Mouse (Mus musculus): Measurements from ENCODE around the gene Patz1.

Gene Patz1

GRCm38 (mm10) chr11:3329891-3330451 is 41.3 kb downstream of the Patz1 start, which contains the start of gene Pik3ip1:
TSS of gene Pik3ip1 (plus strand) at chr11:3330401.
- no peak for DNase-seq (ENCODE audit: low spot score in 2 of 2)

DNA sequence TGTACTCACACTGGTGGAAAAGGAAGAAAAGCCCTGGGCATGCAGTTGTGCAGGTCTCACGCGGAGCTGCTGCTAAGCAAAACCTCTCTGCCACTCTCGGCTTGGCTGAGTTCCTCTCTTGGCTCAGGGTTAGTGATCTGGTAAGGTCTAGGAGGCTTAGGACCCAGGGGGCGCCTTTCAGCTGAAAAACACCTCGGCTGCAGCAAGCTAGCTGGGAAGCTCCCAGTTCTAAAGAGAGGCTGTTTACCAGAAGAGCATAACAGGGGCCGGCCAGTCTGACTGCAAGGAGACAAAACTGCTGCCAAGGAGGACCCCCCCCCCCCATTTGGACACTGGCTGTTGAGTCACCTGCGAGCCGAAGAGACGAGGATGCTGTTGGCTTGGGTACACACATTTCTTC is 41.9 kb downstream of the Patz1 start:
- peak; percentile 88 to 90 for DNase-seq (ENCODE audit: low spot score in 2 of 2)

- no peak for DNase-seq (ENCODE audit: low spot score in 2 of 2)
Observed at GRCm38 (mm10) chr11:3330991-3331750, 42.5 kb downstream of the Patz1 start.

DNA sequence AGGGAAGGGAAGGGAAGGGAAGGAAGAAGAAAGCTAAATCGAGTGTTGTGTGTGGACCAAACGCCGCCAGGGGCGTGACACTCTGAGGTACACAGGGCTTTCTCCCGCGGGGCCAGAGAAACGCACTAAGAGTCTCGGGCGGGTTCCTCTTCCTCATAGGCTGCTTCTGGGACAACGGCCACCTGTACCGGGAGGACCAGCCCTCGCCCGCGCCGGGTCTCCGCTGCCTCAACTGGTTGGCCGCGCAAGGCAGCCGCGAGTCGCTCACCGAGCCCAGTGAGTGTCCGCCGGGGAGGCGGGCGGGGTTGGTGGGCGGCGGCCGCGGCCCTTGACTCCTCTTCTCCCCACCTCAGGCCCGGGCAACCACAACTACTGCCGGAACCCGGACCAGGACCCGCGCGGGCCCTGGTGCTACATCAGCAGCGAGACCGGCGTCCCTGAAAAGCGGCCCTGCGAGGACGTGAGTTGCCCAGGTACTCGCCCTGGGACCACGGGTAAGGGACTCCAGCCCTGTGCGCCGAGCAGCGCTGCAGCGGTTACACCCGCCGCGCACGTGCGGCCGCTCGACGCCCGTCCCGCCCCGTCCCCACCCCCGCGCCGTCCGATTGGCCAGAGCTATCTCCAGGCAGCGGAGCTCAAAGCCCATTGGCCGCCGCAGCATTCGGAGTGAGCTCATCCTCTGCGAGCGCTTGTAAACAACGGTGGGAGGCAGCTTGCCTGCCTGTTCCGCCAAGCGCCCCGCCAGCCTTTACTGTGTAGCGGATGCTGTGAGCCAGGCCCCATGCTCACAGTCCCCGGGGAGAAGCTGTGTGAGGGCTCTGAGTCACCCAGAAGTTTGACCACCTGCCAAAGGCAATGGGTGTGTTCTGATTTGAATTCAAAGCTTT is 43.3 kb downstream of the Patz1 start:
- DNase-seq (ENCODE audit: low spot score in 2 of 2) = peak; percentile 96 to 98

- DNase-seq (ENCODE audit: low spot score in 2 of 2) = no peak
Observed at GRCm38 (mm10) chr11:3333111-3333695, 44.5 kb downstream of the Patz1 start.

- no peak for DNase-seq (ENCODE audit: low spot score in 2 of 2)
Observed at GRCm38 (mm10) chr11:3334141-3334710, 45.6 kb downstream of the Patz1 start.

GRCm38 (mm10) chr11:3334711-3335316 is 46.1 kb downstream of the Patz1 start:
- DNase-seq (ENCODE audit: low spot score in 2 of 2) = peak; percentile 36 to 59

DNA sequence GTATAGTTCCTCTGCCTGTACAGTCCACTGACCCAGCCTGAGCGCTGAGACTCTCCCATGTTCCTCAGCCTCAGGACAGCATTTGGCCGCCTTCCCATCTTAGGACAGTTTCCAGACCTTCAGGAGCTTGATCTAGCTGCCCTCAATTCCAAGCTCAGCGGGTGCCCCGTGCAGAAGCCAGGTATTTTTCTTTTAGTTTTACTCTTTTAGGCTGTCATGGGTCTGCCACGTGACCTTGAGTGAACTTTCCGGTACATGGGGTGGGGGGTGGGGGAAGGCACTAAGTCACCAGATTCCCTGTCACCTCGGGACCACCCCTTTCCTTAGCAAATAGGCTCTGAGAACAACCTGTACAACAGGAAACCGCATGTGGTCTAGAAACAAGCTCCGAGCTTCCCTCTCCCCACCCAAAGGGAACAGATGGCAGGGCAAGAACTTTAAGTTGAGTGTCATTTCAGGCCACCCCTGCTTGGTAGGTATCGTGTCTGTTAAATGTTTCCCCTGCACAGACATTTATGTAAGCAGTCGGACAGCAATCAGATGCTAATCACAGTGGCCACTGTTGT is 47.1 kb downstream of the Patz1 start:
- DNase-seq (ENCODE audit: low spot score in 2 of 2) = peak; percentile 82 to 87

GRCm38 (mm10) chr11:3336602-3337001 is 47.9 kb downstream of the Patz1 start:
- DNase-seq (ENCODE audit: low spot score in 2 of 2) = no peak

GRCm38 (mm10) chr11:3337173-3337955 is 48.7 kb downstream of the Patz1 start:
- DNase-seq (ENCODE audit: low spot score in 2 of 2) = no peak

DNA sequence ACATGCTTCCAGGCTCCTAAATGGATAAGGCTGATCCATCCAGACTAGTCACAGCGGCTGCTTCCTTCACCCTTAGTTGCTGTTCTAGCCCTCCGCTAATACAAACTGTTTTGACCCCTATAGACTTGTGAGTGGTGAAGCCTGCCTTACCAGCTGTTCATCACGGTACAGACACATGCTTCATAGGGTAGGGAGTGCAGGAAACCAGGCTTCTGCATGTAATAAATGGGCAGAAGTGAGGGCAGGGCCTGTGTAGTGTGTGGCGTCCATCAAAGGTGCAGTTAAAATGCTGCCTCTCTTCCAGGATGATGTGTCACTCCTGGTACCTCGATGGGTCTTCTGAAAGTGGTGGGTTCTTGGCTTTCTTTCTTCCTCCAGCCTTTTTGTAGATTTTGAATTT is 49.3 kb downstream of the Patz1 start:
- DNase-seq (ENCODE audit: low spot score in 2 of 2) = no peak

GRCm38 (mm10) chr11:3341476-3341875 is 52.8 kb downstream of the Patz1 start:
- DNase-seq (ENCODE audit: low spot score in 2 of 2) = no peak

GRCm38 (mm10) chr11:3344916-3345315 is 56.2 kb downstream of the Patz1 start:
- DNase-seq (ENCODE audit: low spot score in 2 of 2) = no peak

DNA sequence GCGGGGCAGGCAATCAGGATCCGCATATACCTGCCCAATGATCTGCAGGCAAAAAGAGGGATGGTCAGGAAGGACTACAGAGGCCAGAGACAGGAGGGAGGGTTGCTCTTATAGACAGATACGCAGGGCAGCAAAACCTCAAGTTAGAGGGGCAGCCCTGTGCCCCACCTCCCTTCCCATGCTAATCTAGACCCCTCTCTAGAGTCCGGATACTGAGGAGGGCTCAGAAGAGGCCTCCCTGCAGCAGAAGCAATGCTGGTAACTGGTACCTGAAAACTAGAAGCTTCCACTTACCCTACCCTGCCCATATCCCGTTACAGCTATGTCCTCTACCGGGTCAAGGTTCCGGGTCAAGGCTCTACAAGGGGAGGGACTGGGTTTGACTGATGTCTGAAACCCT is 57.7 kb downstream of the Patz1 start:
- DNase-seq (ENCODE audit: low spot score in 2 of 2) = no peak

DNA sequence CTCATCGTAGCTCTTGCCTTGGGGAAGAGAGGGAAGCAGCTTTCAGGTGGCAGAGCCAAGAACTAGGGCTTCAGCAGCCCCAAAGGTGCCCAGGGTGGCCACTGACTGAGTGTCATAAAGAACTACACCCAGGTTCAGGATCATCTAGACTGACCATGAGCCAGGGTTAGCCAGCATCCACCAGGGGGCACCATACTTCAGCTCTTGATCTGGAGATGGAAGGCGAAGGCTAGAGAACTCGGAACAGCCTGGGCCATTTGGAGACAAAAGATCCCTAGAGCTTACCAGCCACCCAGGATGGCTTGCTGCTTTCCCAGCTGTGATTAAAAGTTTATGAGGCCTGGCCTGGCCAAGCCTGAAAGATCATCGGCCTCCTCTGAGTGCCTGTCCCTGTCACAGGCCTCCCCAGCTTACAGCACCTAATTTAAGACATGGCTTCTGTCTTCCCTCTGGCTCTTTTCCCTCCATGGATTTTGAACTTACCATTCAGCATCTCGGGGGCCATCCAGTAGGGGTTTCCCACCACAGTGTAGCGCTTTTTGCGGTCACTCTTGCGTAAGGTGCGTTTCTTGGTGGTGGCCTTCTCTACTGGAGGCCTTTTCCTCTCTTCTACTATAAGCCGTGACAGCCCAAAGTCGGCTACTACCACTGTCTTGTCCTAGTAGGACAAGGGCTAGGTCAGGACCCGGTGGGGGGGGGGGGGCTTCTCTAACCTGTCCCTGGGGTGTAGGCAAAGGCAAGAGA is 58.6 kb downstream of the Patz1 start:
- peak; percentile 75 to 77 for DNase-seq (ENCODE audit: low spot score in 2 of 2)

DNA sequence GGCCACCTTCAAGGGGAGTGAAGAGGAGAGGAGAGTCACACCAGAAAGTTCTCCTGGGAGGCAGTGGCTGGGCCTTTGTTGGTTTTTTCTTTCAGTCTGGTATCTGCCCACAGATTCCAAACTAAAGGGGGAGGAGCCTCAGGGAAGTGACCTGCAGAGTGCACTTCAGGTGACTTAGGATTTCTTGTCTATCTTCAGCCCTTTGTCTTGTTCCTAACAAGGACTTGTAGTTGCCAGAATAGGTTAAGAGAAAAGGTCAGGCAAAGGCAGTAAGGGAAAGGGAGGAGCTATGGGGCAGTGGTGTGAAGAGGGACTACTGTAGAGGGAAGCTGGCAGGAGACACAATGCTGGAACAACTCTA is 59.1 kb downstream of the Patz1 start:
- DNase-seq (ENCODE audit: low spot score in 2 of 2) = no peak

DNA sequence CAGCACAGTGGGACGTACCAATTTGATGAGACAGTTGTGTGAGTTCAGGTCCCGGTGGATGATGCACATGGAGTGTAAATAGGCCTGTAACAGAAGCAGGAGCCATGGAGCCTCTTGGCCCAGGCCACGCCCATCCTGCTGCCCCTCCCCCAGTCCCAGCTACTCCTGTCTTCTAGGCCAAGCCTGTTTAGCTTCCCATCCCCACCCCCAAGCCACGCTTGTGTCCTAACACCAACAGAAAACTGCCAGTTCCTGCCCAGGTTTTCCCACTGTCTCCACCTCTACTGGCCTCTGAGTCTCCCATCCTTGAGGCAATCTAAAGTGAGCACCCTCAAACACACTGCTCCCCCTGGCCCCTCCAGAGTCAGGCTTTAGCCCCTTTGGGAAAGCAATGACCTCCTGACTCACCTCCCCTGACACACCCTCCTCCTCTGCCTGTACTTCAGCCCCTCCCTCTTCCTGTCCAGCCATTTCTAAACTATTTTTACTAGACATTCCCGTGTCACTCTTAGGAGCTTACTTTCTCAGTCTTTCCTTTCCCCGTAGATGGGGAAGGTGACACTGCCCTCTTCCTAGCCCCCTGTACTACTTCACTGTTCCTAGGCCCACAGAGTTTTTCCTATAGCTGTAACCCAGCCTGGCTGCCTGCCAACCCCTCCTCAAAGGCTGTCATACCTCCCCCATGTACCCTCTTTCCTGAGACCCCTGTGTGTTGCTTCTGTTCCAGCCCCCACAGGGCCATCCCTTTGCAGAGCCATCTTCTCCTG is 60.1 kb downstream of the Patz1 start:
- no peak for DNase-seq (ENCODE audit: low spot score in 2 of 2)

DNA sequence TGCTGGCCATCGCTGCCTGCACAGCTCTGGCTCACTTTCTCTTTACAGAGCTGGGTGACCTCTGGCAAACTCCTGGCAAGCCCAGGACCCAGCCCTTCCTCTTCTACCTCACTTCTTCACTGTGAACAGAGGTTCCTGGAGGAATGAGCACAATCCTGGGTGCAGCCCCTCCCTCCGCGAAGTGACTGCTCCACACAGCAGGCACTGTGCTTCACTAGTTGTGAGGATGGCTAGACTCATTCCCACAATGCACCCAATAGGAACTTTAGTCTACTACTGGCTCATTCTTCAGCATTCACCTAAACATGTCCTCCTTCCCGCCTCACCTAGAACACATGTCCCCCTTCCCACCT is 60.6 kb downstream of the Patz1 start:
- no peak for DNase-seq (ENCODE audit: low spot score in 2 of 2)

GRCm38 (mm10) chr11:3352131-3352530 is 63.5 kb downstream of the Patz1 start:
- DNase-seq (ENCODE audit: low spot score in 2 of 2) = no peak
